Mouse (Mus musculus): ENCODE measurements around the gene Nudt7.

- no peak for TF ChIP-seq CTCF (IDR thresholded peaks at IDR 0.05; ENCODE audit: low read depth, low read length)
- no peak for TF ChIP-seq POLR2A (IDR thresholded peaks at IDR 0.05; ENCODE audit: insufficient read depth, low read length)
Observed at GRCm38 (mm10) chr8:114133510-114134362, at the start of gene Nudt7.

All from ES-Bruce4 (cell line).